Mouse (Mus musculus) gastrocnemius, postnatal 36 days (tissue): ENCODE results near the gene Arid1b. TPM values are rescaled to one million over a fixed set of nuclear protein-coding genes. Genes with fewer than 3 reads are reported as not detected.
A peak's percentile ranks its signal among the peaks of the same experiment; 100 is the strongest.

Source experiments
- DNase-seq, 2 experiments: peaks; one replicate each; pipeline ENCODE4 v3.0.0; 2022
- intact Hi-C: fragments of 180-260 bp; cut with DNase I; formaldehyde crosslinking; loops from one replicate; pipeline ENCODE4 v1.15.1; 2025
- total RNA-seq, 2 experiments: library from RNA; stranded (reverse); gene quantifications; 2 replicates each; pipeline ENCODE4 v1.2.3; 2021

The Arid1b gene
- total RNA-seq, 2 experiments from 2014 or later = 28.6 to 31.6 TPM

GRCm38 (mm10) chr17:5176315-5176714 is 182.2 kb downstream of the Arid1b start:
- intact Hi-C loops = no loop called here
- DNase-seq = no peak

GRCm38 (mm10) chr17:5178534-5178933 is 184.4 kb downstream of the Arid1b start:
- intact Hi-C loops = no loop called here
- DNase-seq = no peak

- DNase-seq = no peak
- intact Hi-C loops = no loop called here
These were observed 184.9 kb downstream of the Arid1b start for GRCm38 (mm10) chr17:5179004-5179403.

- DNase-seq = no peak
- intact Hi-C loops = no loop called here
These were observed 185.3 kb downstream of the Arid1b start for GRCm38 (mm10) chr17:5179412-5179811.

GRCm38 (mm10) chr17:5179925-5180525 is 185.9 kb downstream of the Arid1b start:
- intact Hi-C loops = no loop called here
- peak in 1 of 2 experiments; percentile 5 for DNase-seq

- intact Hi-C loops = no loop called here
- peak in 1 of 2 experiments; percentile 8 for DNase-seq
These were observed 186.8 kb downstream of the Arid1b start for GRCm38 (mm10) chr17:5180925-5181324.

- DNase-seq = peak in 1 of 2 experiments; percentile 6
- intact Hi-C loops = no loop called here
These were observed 188.4 kb downstream of the Arid1b start for GRCm38 (mm10) chr17:5182493-5182892.

GRCm38 (mm10) chr17:5185501-5185900 is 191.4 kb downstream of the Arid1b start:
- intact Hi-C loops = loop anchor here (5.0 kb wide), 3 partner anchors 43 to 278 kb away; partner anchors contain the start of gene Arid1b
- DNase-seq = peak in 1 of 2 experiments; percentile 1

- peak in 1 of 2 experiments; percentile 10 for DNase-seq
- intact Hi-C loops = loop anchor here (5.0 kb wide), 3 partner anchors 45 to 280 kb away; partner anchors contain the start of gene Arid1b
These were observed 193.4 kb downstream of the Arid1b start for GRCm38 (mm10) chr17:5187546-5187945.

GRCm38 (mm10) chr17:5188400-5188799 is 194.3 kb downstream of the Arid1b start:
- intact Hi-C loops = loop anchor here (5.0 kb wide), 3 partner anchors 46 to 281 kb away; partner anchors contain the start of gene Arid1b
- peak in 1 of 2 experiments; percentile 11 for DNase-seq

GRCm38 (mm10) chr17:5189551-5190351 is 195.6 kb downstream of the Arid1b start:
- peak; percentile 93 to 96 for DNase-seq
- intact Hi-C loops = loop anchor here (5.0 kb wide), 4 partner anchors 47 to 412 kb away; partner anchors contain the start of gene Arid1b

- DNase-seq = peak in 1 of 2 experiments; percentile 10
- intact Hi-C loops = loop anchor here (5.0 kb wide), 1 partner anchor 413 kb away; no protein-coding TSS in a partner anchor
These were observed 196.2 kb downstream of the Arid1b start for GRCm38 (mm10) chr17:5190367-5190766.

GRCm38 (mm10) chr17:5194157-5194916 is 200.2 kb downstream of the Arid1b start:
- no peak for DNase-seq
- intact Hi-C loops = loop anchor here (5.0 kb wide), 1 partner anchor 417 kb away; no protein-coding TSS in a partner anchor

- DNase-seq = no peak
- intact Hi-C loops = no loop called here
These were observed 201.3 kb downstream of the Arid1b start for GRCm38 (mm10) chr17:5195397-5195796.

GRCm38 (mm10) chr17:5196005-5196404 is 201.9 kb downstream of the Arid1b start:
- intact Hi-C loops = no loop called here
- no peak for DNase-seq

- intact Hi-C loops = no loop called here
These were observed 202.4 kb downstream of the Arid1b start for GRCm38 (mm10) chr17:5196508-5196907.

GRCm38 (mm10) chr17:5197083-5197482 is 203.0 kb downstream of the Arid1b start:
- no peak for DNase-seq
- intact Hi-C loops = no loop called here

More at GRCm38 (mm10) chr17:5196508-5196907, 202.4 kb downstream of the Arid1b start:
- DNase-seq = no peak

GRCm38 (mm10) chr17:5197765-5198164 is 203.6 kb downstream of the Arid1b start:
- intact Hi-C loops = no loop called here
- DNase-seq = no peak

GRCm38 (mm10) chr17:5198252-5198651 is 204.1 kb downstream of the Arid1b start:
- no peak for DNase-seq
- intact Hi-C loops = no loop called here

- intact Hi-C loops = no loop called here
- DNase-seq = no peak
These were observed 204.7 kb downstream of the Arid1b start for GRCm38 (mm10) chr17:5198811-5199210.
